Mouse (Mus musculus): ENCODE measurements around the gene Ly6g6e. TPM values are rescaled to one million over a fixed set of nuclear protein-coding genes. Genes with fewer than 3 reads are reported as not detected.

Ly6g6e gene
- polyA plus RNA-seq, 1 experiment from 2014 or later = 16.8 TPM

GRCm38 (mm10) chr17:35044904-35045806 lies 31.5 kb upstream of the Ly6g6e start:
- no peaks in the 10 kb centered on the region for H3K9me3 ChIP-seq

DNA sequence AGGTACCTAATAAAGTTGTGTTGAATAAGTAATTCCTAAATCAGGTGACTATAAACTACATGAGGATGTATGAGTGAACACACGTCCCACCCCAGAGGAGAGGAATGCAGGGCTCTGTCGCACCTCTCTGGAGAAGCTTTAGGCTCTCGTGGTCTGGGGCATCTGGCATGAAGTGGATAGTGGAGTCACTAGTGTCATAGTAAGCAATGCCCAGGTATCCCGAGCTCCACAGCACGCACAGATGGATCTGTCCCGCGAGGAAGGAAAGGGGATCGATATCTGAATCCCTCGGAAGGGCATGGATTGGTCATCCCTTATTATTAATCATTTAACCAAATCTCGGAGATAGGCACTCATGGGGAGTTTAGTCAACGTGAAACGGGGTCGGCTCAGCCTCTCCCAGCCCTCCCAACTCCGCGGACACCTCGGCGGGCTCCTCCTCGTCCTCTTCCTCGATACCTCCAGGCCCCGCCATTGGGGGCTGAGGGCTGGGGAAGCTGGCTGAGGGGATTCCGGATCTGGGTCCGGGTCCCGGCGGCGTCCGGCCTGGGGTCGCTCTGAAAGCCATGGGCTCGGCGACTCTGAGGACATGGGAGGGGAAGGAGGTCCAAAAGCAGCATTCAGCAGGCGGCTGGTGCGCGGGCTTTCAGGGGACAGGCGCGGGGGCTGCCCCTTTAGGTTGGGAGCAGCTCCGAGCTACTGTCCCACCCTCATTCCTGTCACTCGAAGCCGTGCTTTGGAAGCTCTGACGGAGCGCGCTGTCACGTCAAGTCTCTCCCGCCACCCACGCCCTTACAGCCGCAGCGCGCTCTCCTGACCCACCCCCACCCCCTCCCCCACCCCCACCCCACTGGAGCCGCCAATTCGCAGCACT lies 30.7 kb upstream of the Ly6g6e start:
- H3K4me3 ChIP-seq (replicated peaks) = peak overlapping the region; percentile 62
- WGBS = 3% methylated on average over 45 of the region's 48 CpGs
- no peak for ATAC-seq (ENCODE audit: insufficient read depth, low FRiP score, low read depth)

More at GRCm38 (mm10) chr17:35044904-35045806, 31.5 kb upstream of the Ly6g6e start:
- peaks cover 36% of the 10 kb centered on the region for H3K4me1 ChIP-seq
- H3K27ac ChIP-seq = peak overlapping the region; percentile 98
- H3K4me2 ChIP-seq = peak overlapping the region; percentile 98
- no peak for ATAC-seq (ENCODE audit: insufficient read depth, low FRiP score, low read depth)
- peak overlapping the region; percentile 62 for H3K4me3 ChIP-seq (replicated peaks)
- H3K27me3 ChIP-seq (replicated peaks) = no peaks in the 10 kb centered on the region
- H3K9ac ChIP-seq = no peak overlapping the region
- H3K36me3 ChIP-seq = no peaks in the 10 kb centered on the region
- WGBS = 67% methylated on average over 7 of the region's 7 CpGs

GRCm38 (mm10) chr17:35046681-35047455 lies 29.8 kb upstream of the Ly6g6e start, which contains the start of gene Msh5:
Msh5 (minus strand) TSS chr17:35046745.
- WGBS = 1% methylated on average over 33 of the region's 33 CpGs
- Histone ChIP-seq H3K9ac (peak within 1 kb of the TSS; percentile 92), H3K36me3 (no peaks in the 10 kb centered on the region), H3K4me3 (replicated peaks) (peak within 1 kb of the TSS; percentile 62), H3K4me2 (peak within 1 kb of the TSS; percentile 98), H3K27me3 (replicated peaks) (no peaks in the 10 kb centered on the region), H3K4me1 (peaks cover 37% of the 10 kb centered on the region), H3K27ac (peak within 1 kb of the TSS; percentile 98), H3K9me3 (no peaks in the 10 kb centered on the region)
- ATAC-seq (ENCODE audit: insufficient read depth, low FRiP score, low read depth) = peak; percentile 96

More for the DNA sequence above, 30.7 kb upstream of the Ly6g6e start:
- Histone ChIP-seq H3K36me3 (no peaks in the 10 kb centered on the region), H3K9ac (peak overlapping the region; percentile 92), H3K9me3 (no peaks in the 10 kb centered on the region), H3K27me3 (replicated peaks) (no peaks in the 10 kb centered on the region), H3K4me1 (peaks cover 36% of the 10 kb centered on the region), H3K4me2 (peak overlapping the region; percentile 98), H3K27ac (peak overlapping the region; percentile 98)

GRCm38 (mm10) chr17:35047688-35048087 lies 29.0 kb upstream of the Ly6g6e start:
- no peak overlapping the region for H3K9ac ChIP-seq
- no peaks in the 10 kb centered on the region for H3K27me3 ChIP-seq (replicated peaks)
- H3K9me3 ChIP-seq = no peaks in the 10 kb centered on the region
- peak overlapping the region; percentile 98 for H3K4me2 ChIP-seq
- H3K27ac ChIP-seq = peak overlapping the region; percentile 98
- ATAC-seq (ENCODE audit: insufficient read depth, low FRiP score, low read depth) = no peak
- 31% methylated on average over 1 of the region's 1 CpGs for WGBS
- no peak overlapping the region; the same call in 1 of the 2 replicates for H3K4me3 ChIP-seq (replicated peaks)
- H3K4me1 ChIP-seq = peaks cover 44% of the 10 kb centered on the region
- peaks cover 1% of the 10 kb centered on the region; the same call in 1 of the 2 replicates for H3K36me3 ChIP-seq

DNA sequence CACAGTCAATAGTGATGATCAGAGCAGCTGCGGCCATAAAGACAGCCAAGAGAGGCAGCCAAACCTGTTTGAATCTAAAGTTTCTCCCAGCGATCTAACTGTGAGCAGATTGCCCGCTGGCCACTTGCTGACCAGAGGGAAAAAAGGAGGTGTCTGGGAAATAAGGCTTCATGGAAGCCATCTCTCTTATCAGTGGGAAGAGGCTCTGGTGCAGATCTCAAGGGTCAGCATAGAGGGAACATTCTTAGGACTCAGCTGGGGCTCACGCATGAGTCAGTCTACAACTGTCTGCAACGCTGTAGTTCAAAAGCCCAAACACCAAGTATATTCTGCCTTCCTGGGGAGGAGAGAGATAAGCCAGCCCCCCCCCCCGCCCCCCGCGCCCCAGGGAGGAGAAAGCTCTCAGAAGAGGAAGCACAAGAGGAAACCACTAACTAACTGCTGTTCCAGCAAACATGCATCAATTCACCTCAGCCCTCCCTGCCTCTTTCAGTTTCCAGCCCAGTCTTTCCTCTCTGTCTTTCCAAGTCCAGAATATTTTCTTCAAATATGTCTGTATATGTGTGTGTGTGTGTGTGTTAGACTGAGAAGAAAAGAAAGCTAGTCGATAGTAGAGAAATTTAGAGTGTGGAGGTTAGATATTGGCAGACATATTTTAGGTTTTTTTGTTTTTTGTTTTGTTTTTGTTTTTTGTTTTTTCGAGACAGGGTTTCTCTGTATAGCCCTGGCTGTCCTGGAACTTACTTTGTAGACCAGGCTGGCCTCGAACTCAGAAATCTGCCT lies 28.4 kb upstream of the Ly6g6e start:
- H3K4me2 ChIP-seq = peak overlapping the region; percentile 98
- ATAC-seq (ENCODE audit: insufficient read depth, low FRiP score, low read depth) = no peak
- H3K27ac ChIP-seq = peak overlapping the region; percentile 98
- no peak overlapping the region for H3K9ac ChIP-seq
- 23% methylated on average over 11 of the region's 11 CpGs for WGBS
- peaks cover 5% of the 10 kb centered on the region; the same call in 1 of the 2 replicates for H3K36me3 ChIP-seq
- H3K27me3 ChIP-seq (replicated peaks) = no peaks in the 10 kb centered on the region
- peaks cover 45% of the 10 kb centered on the region for H3K4me1 ChIP-seq
- H3K9me3 ChIP-seq = no peaks in the 10 kb centered on the region
- H3K4me3 ChIP-seq (replicated peaks) = no peak overlapping the region; the same call in 1 of the 2 replicates

DNA sequence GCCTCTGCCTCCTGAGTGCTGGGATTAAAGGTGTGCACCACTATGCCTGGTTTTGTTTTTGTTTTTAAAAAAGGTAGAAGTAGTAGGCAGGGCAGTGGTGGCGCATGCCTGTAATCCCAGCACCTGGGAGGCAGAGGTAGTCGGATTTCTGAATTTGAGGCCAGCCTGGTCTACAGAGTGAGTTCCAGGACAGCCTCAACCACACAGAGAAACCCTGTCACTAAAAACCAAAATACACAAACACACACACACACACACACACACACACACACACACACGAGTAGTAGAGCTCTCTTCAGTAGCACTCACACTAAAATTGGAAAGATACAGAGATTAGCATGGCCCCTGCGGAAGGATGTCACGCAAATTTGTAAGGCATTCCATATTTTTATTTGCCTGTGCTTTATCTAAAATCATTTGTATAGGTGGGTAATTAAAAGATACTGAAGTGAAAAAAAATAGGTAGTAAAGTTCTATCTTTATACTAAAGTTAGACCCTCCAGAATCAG lies 27.7 kb upstream of the Ly6g6e start:
- peaks cover 47% of the 10 kb centered on the region for H3K4me1 ChIP-seq
- peak overlapping the region; percentile 65; the same call in 1 of the 2 replicates for H3K4me3 ChIP-seq (replicated peaks)
- 68% methylated on average over 5 of the region's 5 CpGs for WGBS
- peak overlapping the region; percentile 80 for H3K4me2 ChIP-seq
- H3K27me3 ChIP-seq (replicated peaks) = no peaks in the 10 kb centered on the region
- H3K36me3 ChIP-seq = peaks cover 9% of the 10 kb centered on the region
- peak overlapping the region; percentile 98 for H3K27ac ChIP-seq
- H3K9ac ChIP-seq = no peak overlapping the region
- H3K9me3 ChIP-seq = no peaks in the 10 kb centered on the region
- no peak for ATAC-seq (ENCODE audit: insufficient read depth, low FRiP score, low read depth)

- Histone ChIP-seq H3K27ac (peak within 1 kb of the TSS; percentile 98), H3K4me2 (peak within 1 kb of the TSS; percentile 80), H3K9ac (peak within 1 kb of the TSS; percentile 70), H3K4me1 (peaks cover 44% of the 10 kb centered on the region), H3K27me3 (replicated peaks) (no peaks in the 10 kb centered on the region), H3K9me3 (no peaks in the 10 kb centered on the region), H3K4me3 (replicated peaks) (peak within 1 kb of the TSS; percentile 65), H3K36me3 (peaks cover 14% of the 10 kb centered on the region)
- whole genome bisulfite sequencing = under 1% methylated on average over 11 of the region's 11 CpGs
- ATAC-seq (ENCODE audit: insufficient read depth, low FRiP score, low read depth) = 0 out of 2 replicates have a peak, but pooled peaks have one; percentile 3
Measured at GRCm38 (mm10) chr17:35049561-35050016, 27.1 kb upstream of the Ly6g6e start, which contains the start of gene Clic1. Clic1 (plus strand) TSS chr17:35049966.

- Histone ChIP-seq H3K36me3 (peaks cover 18% of the 10 kb centered on the region), H3K27me3 (replicated peaks) (no peaks in the 10 kb centered on the region), H3K4me2 (peak overlapping the region; percentile 80), H3K4me1 (peaks cover 41% of the 10 kb centered on the region), H3K9me3 (no peaks in the 10 kb centered on the region), H3K9ac (peak overlapping the region; percentile 70), H3K4me3 (replicated peaks) (peak overlapping the region; percentile 65), H3K27ac (peak overlapping the region; percentile 98)
- ATAC-seq (ENCODE audit: insufficient read depth, low FRiP score, low read depth) = peak; percentile 10; the same call in 1 of the 2 replicates
- WGBS = under 1% methylated on average over 27 of the region's 27 CpGs
Measured at GRCm38 (mm10) chr17:35050126-35050750, 26.5 kb upstream of the Ly6g6e start.

- Histone ChIP-seq H3K9ac (peak overlapping the region; percentile 78), H3K27me3 (replicated peaks) (no peaks in the 10 kb centered on the region), H3K4me2 (peak overlapping the region; percentile 80), H3K9me3 (no peaks in the 10 kb centered on the region), H3K27ac (peak overlapping the region; percentile 98), H3K36me3 (peaks cover 28% of the 10 kb centered on the region), H3K4me3 (replicated peaks) (peak overlapping the region; percentile 65), H3K4me1 (peaks cover 32% of the 10 kb centered on the region)
- peak; percentile 54 for ATAC-seq (ENCODE audit: insufficient read depth, low FRiP score, low read depth)
- under 1% methylated on average over 21 of the region's 21 CpGs for WGBS
Measured at GRCm38 (mm10) chr17:35051156-35052086, 25.3 kb upstream of the Ly6g6e start.

All from stomach, embryonic 15.5 days (tissue).